Mouse (Mus musculus): Measurements from ENCODE around the gene Mical2.

- no peak for TF ChIP-seq POLR2A (IDR thresholded peaks at IDR 0.05; ENCODE audit: low read depth, low read length)
- no peak for TF ChIP-seq CTCF (IDR thresholded peaks at IDR 0.05; ENCODE audit: borderline replicate concordance, insufficient read depth, low read length)
Observed at GRCm38 (mm10) chr7:112186871-112187270, 38.8 kb upstream of the Mical2 start.
